Mouse (Mus musculus) erythroblast, embryonic 14.5 days (primary cell): Measurements from ENCODE around the gene Bach2.

Experiments
- GATA1 ChIP-seq: IDR thresholded peaks from 2 replicates; pipeline ENCODE4 v1.6.1; 2012; ENCODE audit warnings: low read length, inconsistent platforms, mixed read lengths
- TAL1 ChIP-seq: IDR thresholded peaks from 3 replicates; pipeline ENCODE4 v1.6.1; 2012; ENCODE audit warnings: low read length, inconsistent platforms, mixed read lengths

DNA sequence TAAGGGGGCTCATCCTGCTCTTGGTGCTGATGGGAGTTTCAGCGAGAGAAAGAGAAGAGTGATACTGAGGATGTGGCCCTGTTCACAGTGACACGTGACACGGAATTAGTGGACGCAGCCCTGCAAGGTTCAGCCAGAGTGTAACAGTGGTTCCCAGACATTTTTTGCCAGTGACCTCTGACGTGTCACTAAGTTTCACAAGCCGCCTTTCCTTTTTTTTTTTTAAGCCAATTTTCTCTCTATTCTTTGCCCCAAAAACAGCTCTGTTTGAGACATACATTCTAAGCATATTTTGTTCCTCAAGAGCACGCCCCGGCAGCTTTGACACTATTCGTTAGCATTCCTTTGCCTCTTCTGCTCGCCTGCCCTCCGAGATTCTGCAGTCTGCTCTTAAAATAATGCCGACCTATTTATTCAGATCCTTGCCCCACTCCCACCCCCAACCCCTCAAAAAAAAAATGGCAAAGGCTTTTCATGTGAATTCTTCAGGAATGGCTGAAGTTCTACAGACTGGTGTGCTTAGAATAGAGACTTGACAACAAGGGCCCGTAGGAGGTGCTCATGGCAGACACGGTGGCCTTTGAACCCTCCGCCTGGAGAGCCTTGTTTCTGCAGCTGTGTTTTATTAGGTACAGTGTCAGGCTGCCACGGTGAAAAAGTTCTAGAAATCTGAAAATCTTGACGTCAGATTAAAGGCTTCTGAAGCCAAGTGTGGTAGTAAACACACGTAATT lies 282.2 kb downstream of the Bach2 start:
- no peak for TF ChIP-seq GATA1
- no peak for TF ChIP-seq TAL1
